Mouse (Mus musculus) ES-Bruce4 (cell line): ENCODE results near the gene Tex12. TPM values are rescaled to one million over a fixed set of nuclear protein-coding genes. Genes with fewer than 3 reads are reported as not detected.

Experiments used
- H3K27ac ChIP-seq: 2 replicates; pipeline ENCODE4 v1.5.1; 2012; ENCODE audit warnings: low read length, inconsistent platforms; ENCODE audit not compliant: insufficient read depth
- H3K27me3 ChIP-seq: 2 replicates; pipeline ENCODE4 v1.6.1; 2012; ENCODE audit warnings: mild to moderate bottlenecking, low read length, inconsistent platforms; ENCODE audit not compliant: control insufficient read depth, poor library complexity, insufficient read depth, severe bottlenecking
- H3K36me3 ChIP-seq: 2 replicates; pipeline ENCODE4 v1.6.1; 2012; ENCODE audit warnings: inconsistent platforms, mild to moderate bottlenecking, low read length, moderate library complexity; ENCODE audit not compliant: control insufficient read depth, poor library complexity, insufficient read depth, severe bottlenecking
- H3K4me1 ChIP-seq: one replicate; pipeline ENCODE4 v1.8.1; 2011; ENCODE audit warnings: low read length; ENCODE audit not compliant: control insufficient read depth, insufficient read depth
- H3K4me3 ChIP-seq: 2 replicates; pipeline ENCODE4 v1.5.1; 2011; ENCODE audit warnings: low read depth, mild to moderate bottlenecking, low read length
- H3K9ac ChIP-seq: 2 replicates; pipeline ENCODE4 v1.6.1; 2012; ENCODE audit warnings: low read depth, mild to moderate bottlenecking, inconsistent platforms; ENCODE audit not compliant: poor library complexity, severe bottlenecking
- H3K9me3 ChIP-seq: replicated peaks from 2 replicates; pipeline ENCODE4 v1.6.1; 2012; ENCODE audit warnings: mild to moderate bottlenecking, low read length, inconsistent platforms; ENCODE audit not compliant: control insufficient read depth, poor library complexity, insufficient read depth, severe bottlenecking
- CTCF ChIP-seq: IDR thresholded peaks from one replicate; pipeline ENCODE4 v1.8.1; 2011; ENCODE audit warnings: low read depth, low read length
- EP300 ChIP-seq: IDR thresholded peaks from 2 replicates; pipeline ENCODE4 v1.6.1; 2011; ENCODE audit warnings: low read depth, low read length; ENCODE audit not compliant: insufficient read depth
- POLR2A ChIP-seq: IDR thresholded peaks from one replicate; pipeline ENCODE4 v1.8.1; 2011; ENCODE audit warnings: low read length; ENCODE audit not compliant: insufficient read depth
- polyA plus RNA-seq: library from polyadenylated mRNA; stranded (reverse); fragments of >200 nt; gene quantifications from 2 replicates; pipeline ENCODE4 v1.2.4, GENCODE M21; 2011; ENCODE audit warnings: low read depth; ENCODE audit not compliant: missing spikeins, insufficient read depth, insufficient read length

Gene Tex12
- polyA plus RNA-seq, 1 experiment = not detected

GRCm38 (mm10) chr9:50586955-50587354, 25.8 kb upstream of the Tex12 start:
- Histone ChIP-seq H3K27me3 (no peaks in the 10 kb centered on the region), H3K9me3 (no peaks in the 10 kb centered on the region), H3K9ac (no peak overlapping the region), H3K27ac (no peak overlapping the region), H3K4me3 (no peak overlapping the region), H3K36me3 (no peaks in the 10 kb centered on the region), H3K4me1 (no peaks in the 10 kb centered on the region)
- TF ChIP-seq POLR2A = no peak
- no peak for TF ChIP-seq EP300
- no peak for TF ChIP-seq CTCF

GRCm38 (mm10) chr9:50585145-50585818, 24.2 kb upstream of the Tex12 start:
- H3K9ac ChIP-seq = no peak overlapping the region
- H3K4me3 ChIP-seq = no peak overlapping the region
- no peaks in the 10 kb centered on the region for H3K27me3 ChIP-seq
- no peak for TF ChIP-seq EP300
- TF ChIP-seq POLR2A = no peak
- no peak for TF ChIP-seq CTCF
- H3K36me3 ChIP-seq = no peaks in the 10 kb centered on the region
- H3K27ac ChIP-seq = no peak overlapping the region
- H3K9me3 ChIP-seq = no peaks in the 10 kb centered on the region
- no peaks in the 10 kb centered on the region for H3K4me1 ChIP-seq

GRCm38 (mm10) chr9:50580370-50580769, 19.2 kb upstream of the Tex12 start:
- Histone ChIP-seq H3K4me1 (no peaks in the 10 kb centered on the region), H3K9ac (no peak overlapping the region), H3K36me3 (no peaks in the 10 kb centered on the region), H3K27ac (no peak overlapping the region), H3K9me3 (no peaks in the 10 kb centered on the region), H3K27me3 (no peaks in the 10 kb centered on the region), H3K4me3 (no peak overlapping the region)
- TF ChIP-seq POLR2A = no peak

GRCm38 (mm10) chr9:50569599-50570525, 8.7 kb upstream of the Tex12 start:
- Histone ChIP-seq H3K27ac (no peak overlapping the region), H3K36me3 (no peaks in the 10 kb centered on the region), H3K4me3 (no peak overlapping the region), H3K4me1 (no peaks in the 10 kb centered on the region), H3K9me3 (no peaks in the 10 kb centered on the region), H3K27me3 (no peaks in the 10 kb centered on the region; the same call in 1 of the 2 replicates), H3K9ac (no peak overlapping the region)
- no peak for TF ChIP-seq POLR2A
- TF ChIP-seq EP300 = no peak
- TF ChIP-seq CTCF = no peak

GRCm38 (mm10) chr9:50567881-50568280, 6.8 kb upstream of the Tex12 start:
- no peak overlapping the region for H3K27ac ChIP-seq
- no peak overlapping the region for H3K9ac ChIP-seq
- H3K9me3 ChIP-seq = no peaks in the 10 kb centered on the region
- TF ChIP-seq POLR2A (no peak), EP300 (no peak), CTCF (no peak)
- H3K4me3 ChIP-seq = no peak overlapping the region
- no peaks in the 10 kb centered on the region for H3K36me3 ChIP-seq
- H3K27me3 ChIP-seq = no peaks in the 10 kb centered on the region; the same call in 1 of the 2 replicates
- no peaks in the 10 kb centered on the region for H3K4me1 ChIP-seq

- no peak overlapping the region for H3K4me3 ChIP-seq
- H3K27me3 ChIP-seq = no peaks in the 10 kb centered on the region; the same call in 1 of the 2 replicates
- H3K9me3 ChIP-seq = no peaks in the 10 kb centered on the region
- H3K27ac ChIP-seq = no peak overlapping the region
- H3K36me3 ChIP-seq = no peaks in the 10 kb centered on the region
- H3K4me1 ChIP-seq = no peaks in the 10 kb centered on the region
- no peak for TF ChIP-seq EP300
- no peak for TF ChIP-seq CTCF
- no peak for TF ChIP-seq POLR2A
- H3K9ac ChIP-seq = no peak overlapping the region
These were observed 6.2 kb upstream of the Tex12 start for GRCm38 (mm10) chr9:50567372-50567771.
